Mouse (Mus musculus): Measurements from ENCODE around the gene Dsn1.
A peak's percentile ranks its signal among the peaks of the same experiment; 100 is the strongest.

The Dsn1 gene

DNA sequence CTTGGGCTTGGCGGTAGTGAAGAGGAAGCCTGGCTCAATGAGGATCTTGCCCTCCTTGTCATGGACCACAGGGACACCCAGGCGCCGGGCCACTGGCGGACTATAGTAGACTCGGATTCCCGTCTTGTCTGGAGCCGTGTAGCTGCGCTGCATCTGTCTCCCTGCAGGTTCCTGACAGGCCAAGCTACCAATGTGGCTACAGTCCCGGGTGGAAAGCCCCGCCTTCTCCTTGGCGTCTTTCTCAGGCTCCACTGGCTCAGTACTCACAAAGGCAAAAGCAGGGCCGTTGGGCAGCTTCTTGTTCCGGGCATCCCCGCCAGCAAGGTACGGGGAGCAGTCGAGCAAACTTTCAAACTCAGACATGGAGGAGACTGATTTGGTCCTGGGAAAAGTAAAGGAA is 14.2 kb upstream of the Dsn1 start:
- DNase-seq (ENCODE audit: low spot score), result no peak

DNA sequence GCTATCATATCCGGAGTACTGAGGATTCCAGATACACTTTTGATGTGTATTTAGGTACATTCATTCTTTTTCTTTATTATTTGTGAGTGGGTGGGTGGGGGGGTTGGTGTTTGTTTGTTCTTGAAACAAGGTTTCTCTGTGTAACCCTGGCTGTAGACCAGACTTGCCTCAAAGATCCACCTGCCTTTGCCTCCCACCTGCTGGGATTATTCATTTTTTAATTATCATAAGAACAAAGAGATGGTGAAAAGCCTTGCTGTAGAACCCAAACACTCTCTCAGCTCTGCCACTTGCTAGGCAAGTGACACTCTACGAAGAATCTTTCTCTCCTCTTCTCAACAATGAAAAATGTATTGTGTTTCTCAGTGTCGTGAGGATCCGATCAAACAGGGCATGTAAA is 12.3 kb upstream of the Dsn1 start:
- no peak for DNase-seq (ENCODE audit: low spot score)

DNA sequence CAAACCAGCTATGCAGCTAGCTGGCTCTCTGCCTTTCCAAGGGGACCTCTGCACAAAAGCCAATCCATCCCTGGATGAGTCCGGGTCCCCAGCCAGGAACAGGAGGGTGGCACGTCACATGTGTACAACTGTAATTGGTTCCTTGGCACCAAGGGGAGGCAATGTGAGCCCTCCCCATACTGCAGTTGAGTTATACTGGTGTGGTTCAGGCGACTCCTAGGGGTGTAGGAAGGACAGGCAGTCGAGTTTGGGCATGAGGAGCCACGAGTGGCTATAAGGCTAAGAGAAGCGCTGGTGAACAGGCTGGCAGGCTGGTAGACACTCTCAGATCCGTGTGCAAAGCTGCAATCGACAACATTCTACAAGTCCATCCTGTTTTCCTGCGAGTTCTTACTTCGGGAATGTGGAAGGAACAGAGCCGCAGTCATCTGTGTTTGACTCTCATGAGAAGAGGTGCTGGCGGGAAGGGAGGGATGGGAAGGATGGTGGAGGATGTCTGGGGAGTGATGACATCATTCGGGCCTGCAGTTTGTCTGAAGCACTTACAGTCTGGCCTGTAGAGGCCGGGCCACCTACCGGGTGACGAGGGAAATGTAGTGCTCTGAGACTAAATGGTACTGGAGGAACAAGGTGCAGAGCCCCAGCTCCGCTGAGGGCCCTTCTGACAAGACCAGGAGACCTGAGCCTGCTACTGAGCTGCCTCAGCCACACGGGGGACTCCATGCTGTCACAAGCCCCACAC is 9.7 kb upstream of the Dsn1 start:
- DNase-seq (ENCODE audit: low spot score), result no peak

DNA sequence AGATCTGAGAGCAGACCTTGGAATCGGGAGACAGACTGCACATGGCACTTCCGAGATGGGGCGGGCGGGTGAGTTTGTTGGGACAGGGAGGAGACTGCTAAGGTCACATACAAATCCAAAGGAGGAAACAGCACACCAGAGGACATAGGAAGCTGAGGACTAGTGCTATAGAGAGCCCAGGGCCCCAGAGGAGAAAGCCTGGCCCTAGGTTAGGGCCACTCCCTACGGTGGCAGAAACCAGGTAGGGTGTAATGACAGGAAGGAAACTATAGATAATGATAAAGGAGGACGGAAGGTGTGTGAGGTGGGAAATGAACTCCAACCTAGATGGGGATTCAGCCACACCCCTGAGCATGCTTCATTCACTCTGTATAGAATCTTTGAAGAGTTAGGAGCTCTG is 5.4 kb upstream of the Dsn1 start:
- DNase-seq (ENCODE audit: low spot score), result no peak

DNA sequence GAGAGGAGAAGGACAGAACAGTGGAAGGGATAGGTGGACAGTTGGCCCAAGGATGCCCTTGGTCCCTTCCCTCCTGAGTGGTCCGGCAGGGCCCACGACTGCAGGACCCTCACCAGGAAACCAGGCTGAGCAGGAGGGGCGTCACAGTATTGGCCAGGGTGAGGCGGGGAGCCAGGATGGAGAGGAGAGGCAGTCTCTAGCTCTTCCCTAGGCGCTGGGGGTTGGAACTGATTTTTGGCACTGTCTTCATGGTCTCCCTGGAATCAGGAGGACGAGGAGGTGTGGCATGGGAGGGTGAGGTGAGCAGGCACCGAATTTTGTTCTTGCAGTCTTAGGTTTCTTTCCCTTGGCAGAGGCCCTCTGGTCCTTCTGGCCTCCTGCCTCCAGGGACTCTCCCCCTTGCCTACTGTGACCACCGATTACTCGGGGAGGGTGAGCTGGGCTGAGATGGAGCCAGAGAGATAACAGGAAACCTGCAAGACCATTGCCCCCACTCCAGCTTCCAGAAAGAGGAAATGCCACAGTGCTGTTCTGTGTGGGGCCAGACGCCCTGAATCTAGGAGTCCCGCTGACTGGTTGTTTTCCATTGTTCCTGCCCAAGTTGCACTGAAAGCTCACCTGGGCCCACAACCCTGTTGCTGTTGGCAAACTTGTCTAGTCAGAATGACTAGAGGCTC is 3.8 kb upstream of the Dsn1 start:
- peak; percentile 14 for DNase-seq (ENCODE audit: low spot score)

DNA sequence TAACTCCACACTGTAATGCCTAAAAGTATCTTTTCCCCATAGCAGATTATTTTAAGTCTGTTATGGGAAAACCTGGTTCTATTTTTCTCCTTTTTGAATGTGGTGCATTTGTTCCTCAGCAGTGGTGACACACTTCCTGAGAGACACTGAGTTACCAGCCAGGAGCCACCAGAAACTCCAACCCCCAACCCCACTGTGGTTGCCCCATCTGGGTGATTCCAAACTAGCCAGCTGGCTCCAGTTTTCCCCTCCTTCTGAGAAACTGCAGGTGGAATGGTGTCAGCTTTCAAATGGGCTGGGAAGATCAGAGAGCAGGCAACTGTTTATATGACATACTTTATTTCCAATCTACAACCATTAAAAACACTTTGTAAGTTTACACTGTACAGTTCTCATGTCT is 3.2 kb upstream of the Dsn1 start:
- DNase-seq (ENCODE audit: low spot score), result no peak

DNA sequence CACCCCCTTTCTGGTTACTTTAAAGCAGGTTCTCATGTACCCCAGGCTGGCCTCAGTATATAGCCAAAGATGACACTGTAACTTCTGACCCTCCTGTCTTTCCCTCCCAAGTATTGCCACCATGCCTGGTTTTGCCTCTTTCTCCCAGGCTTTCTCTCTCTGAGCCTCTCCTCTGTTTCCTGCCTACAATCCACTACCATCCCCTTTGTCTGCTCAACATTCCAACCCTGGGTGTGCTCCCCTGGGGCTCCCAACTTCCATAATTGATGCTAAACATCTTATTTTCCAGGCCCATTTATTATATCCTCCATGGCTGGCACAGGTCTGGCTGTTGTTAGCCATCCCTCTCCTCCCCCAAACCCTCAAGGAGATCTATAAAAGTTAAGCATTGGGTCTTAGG is 1.6 kb upstream of the Dsn1 start:
- DNase-seq (ENCODE audit: low spot score), result no peak

DNA sequence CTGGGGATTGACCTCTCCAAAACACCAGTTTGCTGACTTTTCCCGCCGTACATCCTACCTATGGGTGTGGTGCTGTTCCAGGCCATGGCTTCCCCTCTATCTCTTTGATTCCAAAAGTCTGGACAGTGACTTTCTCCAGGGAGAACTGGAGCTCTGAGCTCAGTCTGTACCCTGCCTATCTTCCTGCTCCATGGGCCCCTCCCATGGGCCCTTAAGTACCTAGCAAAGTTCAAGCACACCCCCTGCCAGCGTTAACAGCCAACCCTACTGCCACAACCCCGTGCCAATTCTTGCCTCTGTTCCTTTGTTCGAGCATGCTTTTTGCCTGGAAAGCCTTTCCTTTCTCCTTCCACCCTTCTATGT is 261 bp upstream of the Dsn1 start:
- no peak for DNase-seq (ENCODE audit: low spot score)

DNA sequence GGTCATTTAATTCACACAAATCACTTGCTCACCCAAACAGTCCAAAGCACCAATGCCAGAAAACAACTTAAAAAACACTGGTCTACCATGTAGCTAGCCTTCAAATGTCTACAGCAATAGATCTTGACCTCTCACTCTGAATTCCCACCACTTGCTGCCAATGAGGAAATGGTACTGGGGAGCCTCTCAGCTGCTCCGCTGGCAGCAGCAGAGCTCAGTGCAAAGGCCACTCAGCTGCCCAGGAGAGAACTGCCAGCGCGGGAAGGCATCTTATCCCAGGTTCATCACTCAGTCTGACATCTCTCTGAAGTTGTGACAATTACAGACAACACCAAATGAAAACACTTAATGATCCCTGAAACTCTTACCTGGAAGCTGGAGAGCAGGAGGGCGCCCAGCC is 4.6 kb downstream of the Dsn1 start:
- DNase-seq (ENCODE audit: low spot score), result no peak

DNA sequence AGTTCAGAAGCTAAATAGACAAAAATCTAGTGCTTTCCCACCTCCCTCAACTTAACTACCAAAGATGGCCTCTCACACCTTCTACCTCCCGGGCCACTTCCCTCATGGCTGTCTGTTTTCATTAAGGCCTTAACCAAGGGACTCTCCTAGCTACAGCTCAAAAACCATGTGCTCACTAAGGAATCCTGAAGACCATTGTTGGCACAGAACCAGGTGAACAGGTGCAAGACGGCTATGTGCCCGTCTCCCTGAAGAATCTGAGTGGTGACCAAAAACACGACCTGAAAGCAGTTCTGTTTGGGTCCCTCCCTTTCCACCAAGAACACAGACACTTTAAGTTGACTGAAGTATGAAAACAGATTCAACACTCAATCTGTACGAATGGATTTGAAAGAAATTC is 8.7 kb downstream of the Dsn1 start:
- DNase-seq (ENCODE audit: low spot score), result no peak

DNA sequence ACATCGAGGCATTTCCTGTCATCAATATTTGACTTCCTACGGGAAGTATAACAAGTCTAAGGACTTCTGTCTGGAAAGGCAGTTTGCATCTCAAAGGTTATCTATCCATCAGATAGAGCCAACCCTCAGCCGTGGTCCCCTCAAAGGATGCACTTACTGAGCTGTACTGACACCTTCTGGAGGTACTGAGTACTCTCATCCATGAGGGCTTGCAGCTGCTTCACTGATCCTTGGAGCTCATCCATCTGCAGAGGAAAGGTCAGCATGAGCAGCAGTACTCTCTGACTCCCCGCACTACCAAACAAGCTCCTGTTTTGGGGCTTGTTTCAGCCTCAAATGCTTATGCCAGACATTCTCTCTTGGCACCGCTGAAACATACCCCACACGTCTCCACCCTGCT is 10.4 kb downstream of the Dsn1 start:
- DNase-seq (ENCODE audit: low spot score), result peak; percentile 68

DNA sequence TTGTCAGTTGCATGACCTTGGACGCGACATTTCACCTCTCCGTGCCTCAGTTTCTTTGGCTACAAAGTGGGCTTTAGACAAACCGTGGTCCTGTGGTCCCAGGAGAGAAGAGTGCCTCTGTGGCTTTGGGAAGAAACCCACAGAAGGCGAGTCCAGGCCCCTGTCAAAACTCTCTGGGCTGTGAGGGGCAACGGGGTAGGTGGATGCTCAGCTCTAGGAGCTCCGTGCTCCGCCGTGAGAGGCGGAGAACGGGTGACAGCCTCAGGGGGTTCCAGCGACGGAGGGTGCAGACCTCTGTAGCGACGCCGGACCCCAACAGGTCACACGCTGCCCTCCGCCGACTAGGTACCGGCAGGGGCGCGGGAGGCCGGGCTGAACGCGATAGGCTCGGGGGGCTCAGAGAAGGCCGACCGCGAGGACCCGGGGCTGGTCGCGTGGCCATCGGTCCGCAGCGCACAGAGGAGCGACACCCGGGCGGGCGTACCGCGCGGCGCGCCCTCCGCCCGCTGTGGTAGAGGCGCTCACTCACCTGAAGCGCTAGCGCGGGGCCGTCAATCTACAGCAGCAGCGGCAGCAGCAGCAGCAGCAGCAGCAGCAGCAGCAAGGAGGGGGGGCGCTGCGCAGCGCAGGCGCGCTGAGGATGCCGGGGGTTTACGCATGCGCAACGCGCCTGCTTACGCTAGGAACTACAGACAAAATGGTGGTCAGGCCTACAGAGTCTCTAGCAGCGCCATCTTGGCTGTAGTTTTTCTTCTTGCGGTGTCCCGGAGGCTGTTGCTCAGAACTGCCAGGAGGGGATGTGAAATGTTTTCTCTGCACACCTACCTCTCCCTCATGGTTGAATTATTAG is 15.3 kb downstream of the Dsn1 start, which contains the start of gene Ndrg3:
Ndrg3 (minus strand) TSS at position 587 of the 850 bp plus-strand sequence.
- peak; percentile 98 for DNase-seq (ENCODE audit: low spot score)

DNA sequence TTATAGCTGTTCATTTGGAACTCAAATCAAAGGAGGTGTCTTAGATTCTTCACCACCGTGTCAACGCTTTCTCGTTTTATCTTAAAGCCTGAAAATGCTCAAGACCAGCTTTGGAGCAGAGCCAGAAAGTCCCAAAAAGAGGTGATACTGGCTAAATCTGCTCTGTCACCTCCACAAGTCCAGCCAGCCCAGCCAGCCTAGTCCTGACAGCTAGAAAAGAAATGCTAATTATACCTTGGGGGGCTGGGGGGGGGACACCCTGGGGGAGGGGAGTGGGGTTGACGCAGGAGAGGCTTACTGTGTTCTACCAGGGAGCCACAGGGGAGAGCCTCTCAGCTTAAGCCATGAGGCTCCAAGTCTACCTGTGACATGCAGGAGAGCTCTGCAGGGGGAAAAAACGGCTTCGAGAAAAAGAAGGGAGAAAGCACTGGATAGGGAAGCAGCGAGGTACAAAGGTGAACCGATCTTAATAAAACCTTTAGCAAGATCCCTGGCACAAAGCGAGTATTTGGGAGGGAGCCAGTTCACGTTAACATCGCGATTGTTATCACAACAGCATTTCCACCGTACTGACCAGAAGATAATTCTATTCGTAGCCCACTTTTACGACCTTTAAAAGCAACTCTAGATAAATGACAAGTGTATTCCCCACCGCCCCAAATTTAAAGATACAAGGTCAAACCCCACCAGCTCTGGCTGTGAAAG is 16.1 kb downstream of the Dsn1 start:
- DNase-seq (ENCODE audit: low spot score), result no peak

DNA sequence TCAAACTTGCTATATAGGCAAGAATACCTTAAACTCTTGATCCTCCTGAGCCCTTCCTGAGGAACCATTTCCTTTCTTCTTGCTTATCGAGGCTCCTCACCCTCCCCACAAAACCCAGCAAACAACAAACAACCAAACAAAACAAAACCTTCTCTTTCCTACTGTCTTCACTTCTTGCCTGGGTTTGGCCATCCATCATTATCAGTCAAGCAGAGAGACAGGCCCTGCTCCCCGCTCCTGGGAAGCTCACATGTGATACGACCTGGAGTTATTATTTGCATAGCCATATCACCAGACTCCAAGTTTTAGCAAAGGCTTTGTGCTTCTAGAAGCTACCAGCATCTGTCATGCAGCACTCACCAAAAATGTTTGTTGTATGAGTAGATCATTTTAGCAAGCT is 19.6 kb downstream of the Dsn1 start:
- no peak for DNase-seq (ENCODE audit: low spot score)

DNA sequence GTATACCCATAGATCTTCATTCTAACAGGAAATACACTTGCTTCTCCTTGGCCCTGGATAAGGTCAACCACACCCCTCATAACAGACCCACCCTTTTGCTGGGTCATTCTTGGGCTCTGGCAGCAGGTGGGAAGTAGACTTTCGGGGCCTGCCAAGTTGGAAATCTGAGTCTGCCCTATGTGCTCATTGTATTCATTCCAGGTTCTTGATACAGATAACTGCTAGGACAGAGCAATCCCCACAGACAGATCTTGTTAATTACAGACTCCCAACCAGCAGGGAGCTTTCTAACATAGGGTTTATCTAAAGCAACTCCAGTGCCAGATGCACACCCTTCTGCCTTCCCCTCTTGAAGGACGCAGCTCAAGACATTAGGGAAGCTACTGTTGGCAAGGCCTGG is 24.1 kb downstream of the Dsn1 start:
- no peak for DNase-seq (ENCODE audit: low spot score)

DNA sequence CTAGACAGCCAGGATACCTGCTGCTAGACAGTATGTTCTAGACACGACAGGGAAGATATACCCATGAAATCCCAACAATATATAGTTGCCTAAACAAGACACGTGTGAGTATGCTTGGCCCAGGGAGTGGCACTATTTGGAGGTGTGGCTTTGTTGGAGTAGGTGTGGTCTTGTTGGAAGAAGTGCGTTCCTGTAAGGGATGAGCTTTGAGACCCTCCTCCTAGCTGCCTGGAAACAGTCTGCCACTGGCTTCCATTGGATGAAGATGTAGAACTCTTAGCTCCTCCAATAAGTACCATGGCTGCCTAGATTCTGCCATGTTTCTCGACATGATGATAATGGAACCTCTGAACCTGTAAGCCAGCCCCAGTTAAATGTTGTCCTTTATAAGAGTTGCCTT is 25.7 kb downstream of the Dsn1 start:
- no peak for DNase-seq (ENCODE audit: low spot score)

DNA sequence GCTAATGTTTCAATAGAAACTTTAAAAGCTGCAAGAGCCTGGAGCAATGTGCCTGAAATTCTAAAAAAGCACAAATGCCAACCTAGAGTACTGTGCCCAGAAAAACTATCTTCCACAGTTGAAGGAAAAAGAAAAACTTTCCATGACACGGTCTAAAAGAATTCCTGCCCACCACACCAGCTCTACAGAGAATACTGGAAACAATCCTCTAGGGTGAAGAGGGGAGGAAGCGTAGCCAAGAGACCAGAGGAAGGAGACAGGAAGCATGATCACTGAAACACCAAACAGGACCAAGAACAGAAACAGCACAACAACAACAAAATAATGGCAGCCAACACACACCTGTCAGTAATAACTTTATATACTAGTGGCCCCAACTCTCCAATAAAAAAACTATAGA is 26.9 kb downstream of the Dsn1 start:
- DNase-seq (ENCODE audit: low spot score), result no peak

DNA sequence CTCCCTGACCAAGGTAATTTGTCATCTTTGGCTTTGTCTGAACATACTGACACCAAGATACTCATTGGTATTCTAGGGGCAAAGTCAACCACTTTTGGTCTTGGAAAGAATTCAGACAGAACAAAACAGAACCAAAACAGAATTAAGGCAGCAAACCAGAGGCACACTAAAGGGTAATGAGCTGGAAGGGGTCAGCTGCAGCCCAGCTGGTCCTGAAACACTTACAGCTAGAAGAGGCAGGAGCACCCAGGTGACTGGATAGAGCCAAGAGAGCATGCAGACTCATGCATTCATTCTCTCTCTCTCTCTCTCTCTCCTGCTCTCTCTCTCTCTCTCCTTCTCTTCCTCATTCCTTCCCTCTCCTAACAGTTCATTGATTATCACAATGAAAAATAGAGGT is 30.2 kb downstream of the Dsn1 start:
- no peak for DNase-seq (ENCODE audit: low spot score)

DNA sequence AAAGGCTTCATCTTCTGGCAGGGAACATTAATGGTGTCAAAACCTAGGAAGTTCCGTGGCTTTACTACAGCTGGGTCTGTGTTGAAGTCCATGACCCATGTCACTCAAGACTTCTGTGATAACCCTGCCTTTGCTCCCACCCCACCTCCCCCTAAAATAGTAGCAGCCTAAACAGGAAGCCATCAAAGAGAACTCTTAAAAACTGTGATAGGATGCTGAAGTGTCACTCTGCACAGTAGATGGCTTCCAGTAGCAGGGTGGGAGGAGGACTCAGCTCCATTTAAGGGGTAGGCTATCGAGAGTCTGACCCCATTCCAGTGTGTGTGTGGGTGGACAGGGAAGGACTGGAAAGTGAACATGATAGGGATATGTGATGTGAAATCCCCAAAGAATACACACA is 32.0 kb downstream of the Dsn1 start:
- no peak for DNase-seq (ENCODE audit: low spot score)

DNA sequence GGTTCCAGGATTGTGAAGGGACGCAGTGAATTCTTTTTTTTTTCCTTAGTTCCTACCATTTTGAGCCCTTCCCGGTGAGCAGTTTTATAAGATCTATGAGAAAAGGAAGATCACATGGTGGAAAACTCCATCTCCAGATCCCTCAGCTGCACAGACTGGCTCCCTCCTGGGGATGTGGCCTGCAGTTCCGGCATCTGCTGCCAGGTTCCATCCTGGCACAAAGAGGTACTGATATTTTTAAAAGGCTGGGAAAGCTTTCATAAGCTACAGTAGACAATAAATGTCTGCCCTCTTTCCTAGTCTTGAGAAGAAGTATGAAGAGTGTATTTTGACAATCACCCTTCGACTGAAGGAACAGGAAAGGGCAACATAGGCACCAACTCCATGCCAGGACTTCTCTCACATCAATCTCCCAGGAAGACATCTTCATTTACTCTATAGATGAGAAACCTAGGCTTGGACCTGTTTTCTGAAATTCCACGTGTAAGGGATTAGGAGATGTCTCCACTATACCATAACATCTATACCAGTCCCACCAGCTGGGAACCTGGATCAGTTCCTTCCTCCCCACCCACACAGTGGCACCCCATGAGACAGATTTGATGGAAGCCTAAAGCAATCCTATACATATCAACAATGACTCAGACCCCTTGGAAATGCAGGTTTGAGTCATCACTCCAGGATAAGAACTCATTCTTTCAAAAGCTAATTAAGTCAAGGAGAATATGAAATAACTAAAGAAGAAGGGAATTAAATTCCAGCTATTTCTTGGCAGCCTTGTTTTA is 33.4 kb downstream of the Dsn1 start:
- no peak for DNase-seq (ENCODE audit: low spot score)

DNA sequence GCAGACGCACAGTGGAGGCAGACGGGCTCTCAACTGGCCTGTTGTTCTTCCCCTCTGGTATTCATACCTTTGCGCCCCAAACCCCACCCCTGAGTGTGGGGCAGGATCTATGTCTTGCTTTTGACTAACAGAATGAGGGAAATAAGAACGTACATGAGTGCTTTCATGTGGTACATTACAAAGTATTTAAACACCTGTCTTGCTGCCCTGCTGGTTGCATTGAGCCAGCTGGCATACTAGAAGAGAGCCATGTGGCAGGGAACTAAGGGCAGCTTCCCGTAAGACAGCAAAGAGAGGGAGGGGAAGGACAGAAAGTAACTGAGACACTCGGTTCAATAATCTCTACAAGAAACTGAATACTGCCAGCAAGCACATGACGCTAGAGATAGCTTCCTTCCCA is 36.7 kb downstream of the Dsn1 start:
- DNase-seq (ENCODE audit: low spot score), result no peak

DNA sequence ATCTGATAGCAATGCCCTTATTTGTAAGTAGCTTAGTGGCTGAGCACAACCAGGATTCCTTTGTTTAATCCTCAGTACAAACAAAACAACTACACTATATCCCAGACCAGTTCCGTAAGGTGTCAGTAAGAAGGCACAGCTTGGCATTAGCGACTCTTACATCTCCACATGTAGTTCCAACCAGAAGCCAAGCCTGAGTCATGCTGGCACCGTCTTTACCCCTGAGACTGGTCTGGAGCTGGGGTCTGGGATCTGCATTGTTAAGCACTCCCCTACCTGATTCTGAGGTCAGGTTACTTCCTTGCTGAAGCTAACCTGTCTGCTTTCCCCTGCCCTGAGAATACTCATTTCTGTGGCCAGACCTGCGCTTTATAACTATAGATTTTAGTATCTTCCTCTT is 38.5 kb downstream of the Dsn1 start:
- DNase-seq (ENCODE audit: low spot score), result no peak

Measured in embryo, embryonic 10 days (tissue).